Mouse (Mus musculus): ENCODE measurements around the gene Bcar3. TPM values are rescaled to one million over a fixed set of nuclear protein-coding genes. Genes with fewer than 3 reads are reported as not detected.

Gene Bcar3
- polyA plus RNA-seq, 1 experiment from 2014 or later: 4.4 TPM

- H3K27ac ChIP-seq (ENCODE audit: low read depth, low read length): peak overlapping the region; percentile 8; the same call in 1 of the 2 replicates
- no peaks in the 10 kb centered on the region for H3K9me3 ChIP-seq (ENCODE audit: control insufficient read depth, low read length)
- no peak overlapping the region for H3K4me2 ChIP-seq (ENCODE audit: low read depth, low read length)
- WGBS: 52% methylated on average over 12 of the region's 12 CpGs
- peaks cover 10% of the 10 kb centered on the region; the same call in 1 of the 2 replicates for H3K4me1 ChIP-seq (ENCODE audit: control insufficient read depth, insufficient read depth, low read length)
- H3K27me3 ChIP-seq (ENCODE audit: control insufficient read depth, insufficient read depth, low read length): no peaks in the 10 kb centered on the region
- no peak overlapping the region for H3K9ac ChIP-seq (replicated peaks; ENCODE audit: low read depth, low read length)
- H3K36me3 ChIP-seq (ENCODE audit: control insufficient read depth, insufficient read depth, low read length): no peaks in the 10 kb centered on the region
- H3K4me3 ChIP-seq (ENCODE audit: low read depth, low read length): no peak overlapping the region
- no peak for ATAC-seq (ENCODE audit: low read depth)
Measured at GRCm38 (mm10) chr3:122471017-122471721, 177.2 kb downstream of the Bcar3 start.

GRCm38 (mm10) chr3:122472412-122472811, 178.5 kb downstream of the Bcar3 start:
- ATAC-seq (ENCODE audit: low read depth): no peak

GRCm38 (mm10) chr3:122473523-122474034, 179.6 kb downstream of the Bcar3 start:
- ATAC-seq (ENCODE audit: low read depth): no peak
- H3K9me3 ChIP-seq (ENCODE audit: control insufficient read depth, low read length): no peaks in the 10 kb centered on the region
- H3K27ac ChIP-seq (ENCODE audit: low read depth, low read length): no peak overlapping the region
- H3K4me1 ChIP-seq (ENCODE audit: control insufficient read depth, insufficient read depth, low read length): peaks cover 18% of the 10 kb centered on the region; the same call in 1 of the 2 replicates
- no peak overlapping the region for H3K4me3 ChIP-seq (ENCODE audit: low read depth, low read length)
- no peak overlapping the region for H3K4me2 ChIP-seq (ENCODE audit: low read depth, low read length)
- H3K9ac ChIP-seq (replicated peaks; ENCODE audit: low read depth, low read length): no peak overlapping the region
- no peaks in the 10 kb centered on the region for H3K27me3 ChIP-seq (ENCODE audit: control insufficient read depth, insufficient read depth, low read length)
- no peaks in the 10 kb centered on the region for H3K36me3 ChIP-seq (ENCODE audit: control insufficient read depth, insufficient read depth, low read length)
- 86% methylated on average over 11 of the region's 11 CpGs for WGBS

More at GRCm38 (mm10) chr3:122472412-122472811, 178.5 kb downstream of the Bcar3 start:
- no peak overlapping the region for H3K9ac ChIP-seq (replicated peaks; ENCODE audit: low read depth, low read length)
- H3K4me2 ChIP-seq (ENCODE audit: low read depth, low read length): no peak overlapping the region
- peaks cover 18% of the 10 kb centered on the region; the same call in 1 of the 2 replicates for H3K4me1 ChIP-seq (ENCODE audit: control insufficient read depth, insufficient read depth, low read length)
- H3K36me3 ChIP-seq (ENCODE audit: control insufficient read depth, insufficient read depth, low read length): no peaks in the 10 kb centered on the region
- WGBS: 84% methylated on average over 11 of the region's 11 CpGs
- H3K27ac ChIP-seq (ENCODE audit: low read depth, low read length): no peak overlapping the region
- no peaks in the 10 kb centered on the region for H3K27me3 ChIP-seq (ENCODE audit: control insufficient read depth, insufficient read depth, low read length)
- H3K4me3 ChIP-seq (ENCODE audit: low read depth, low read length): no peak overlapping the region
- no peaks in the 10 kb centered on the region for H3K9me3 ChIP-seq (ENCODE audit: control insufficient read depth, low read length)

GRCm38 (mm10) chr3:122474067-122474466, 180.1 kb downstream of the Bcar3 start:
- Histone ChIP-seq H3K9me3 (ENCODE audit: control insufficient read depth, low read length) (no peaks in the 10 kb centered on the region), H3K27me3 (ENCODE audit: control insufficient read depth, insufficient read depth, low read length) (no peaks in the 10 kb centered on the region), H3K27ac (ENCODE audit: low read depth, low read length) (no peak overlapping the region), H3K4me3 (ENCODE audit: low read depth, low read length) (no peak overlapping the region), H3K9ac (replicated peaks; ENCODE audit: low read depth, low read length) (no peak overlapping the region), H3K36me3 (ENCODE audit: control insufficient read depth, insufficient read depth, low read length) (no peaks in the 10 kb centered on the region), H3K4me1 (ENCODE audit: control insufficient read depth, insufficient read depth, low read length) (peaks cover 18% of the 10 kb centered on the region; the same call in 1 of the 2 replicates), H3K4me2 (ENCODE audit: low read depth, low read length) (no peak overlapping the region)
- no peak for ATAC-seq (ENCODE audit: low read depth)
- WGBS: 50% methylated on average over 5 of the region's 5 CpGs

GRCm38 (mm10) chr3:122474796-122475195, 180.9 kb downstream of the Bcar3 start:
- H3K4me3 ChIP-seq (ENCODE audit: low read depth, low read length): no peak overlapping the region
- H3K4me1 ChIP-seq (ENCODE audit: control insufficient read depth, insufficient read depth, low read length): peaks cover 18% of the 10 kb centered on the region; the same call in 1 of the 2 replicates
- ATAC-seq (ENCODE audit: low read depth): no peak
- H3K9me3 ChIP-seq (ENCODE audit: control insufficient read depth, low read length): no peaks in the 10 kb centered on the region
- no peak overlapping the region for H3K9ac ChIP-seq (replicated peaks; ENCODE audit: low read depth, low read length)
- H3K36me3 ChIP-seq (ENCODE audit: control insufficient read depth, insufficient read depth, low read length): no peaks in the 10 kb centered on the region
- 78% methylated on average over 4 of the region's 4 CpGs for WGBS
- no peak overlapping the region for H3K27ac ChIP-seq (ENCODE audit: low read depth, low read length)
- no peak overlapping the region for H3K4me2 ChIP-seq (ENCODE audit: low read depth, low read length)
- H3K27me3 ChIP-seq (ENCODE audit: control insufficient read depth, insufficient read depth, low read length): no peaks in the 10 kb centered on the region

- H3K27me3 ChIP-seq (ENCODE audit: control insufficient read depth, insufficient read depth, low read length): no peaks in the 10 kb centered on the region
- WGBS: 26% methylated on average over 1 of the region's 1 CpGs
- 0 out of 2 replicates have a peak overlapping the region, but pooled peaks have one; percentile 35 for H3K27ac ChIP-seq (ENCODE audit: low read depth, low read length)
- no peak overlapping the region for H3K9ac ChIP-seq (replicated peaks; ENCODE audit: low read depth, low read length)
- peaks cover 26% of the 10 kb centered on the region; the same call in 1 of the 2 replicates for H3K4me1 ChIP-seq (ENCODE audit: control insufficient read depth, insufficient read depth, low read length)
- peak; percentile 54; the same call in 1 of the 2 replicates for ATAC-seq (ENCODE audit: low read depth)
- no peak overlapping the region for H3K4me3 ChIP-seq (ENCODE audit: low read depth, low read length)
- no peaks in the 10 kb centered on the region for H3K9me3 ChIP-seq (ENCODE audit: control insufficient read depth, low read length)
- H3K4me2 ChIP-seq (ENCODE audit: low read depth, low read length): no peak overlapping the region
- no peaks in the 10 kb centered on the region for H3K36me3 ChIP-seq (ENCODE audit: control insufficient read depth, insufficient read depth, low read length)
Measured at GRCm38 (mm10) chr3:122475735-122476134, 181.8 kb downstream of the Bcar3 start.

- 57% methylated on average over 3 of the region's 3 CpGs for WGBS
- Histone ChIP-seq H3K4me1 (ENCODE audit: control insufficient read depth, insufficient read depth, low read length) (peaks cover 28% of the 10 kb centered on the region; the same call in 1 of the 2 replicates), H3K4me2 (ENCODE audit: low read depth, low read length) (no peak overlapping the region), H3K9me3 (ENCODE audit: control insufficient read depth, low read length) (no peaks in the 10 kb centered on the region), H3K4me3 (ENCODE audit: low read depth, low read length) (no peak overlapping the region), H3K27ac (ENCODE audit: low read depth, low read length) (peak overlapping the region; percentile 30; the same call in 1 of the 2 replicates), H3K36me3 (ENCODE audit: control insufficient read depth, insufficient read depth, low read length) (no peaks in the 10 kb centered on the region), H3K27me3 (ENCODE audit: control insufficient read depth, insufficient read depth, low read length) (no peaks in the 10 kb centered on the region), H3K9ac (replicated peaks; ENCODE audit: low read depth, low read length) (no peak overlapping the region)
- 0 out of 2 replicates have a peak, but pooled peaks have one; percentile 6 for ATAC-seq (ENCODE audit: low read depth)
Measured at GRCm38 (mm10) chr3:122476656-122477055, 182.7 kb downstream of the Bcar3 start.

GRCm38 (mm10) chr3:122477541-122477940, 183.6 kb downstream of the Bcar3 start:
- H3K4me2 ChIP-seq (ENCODE audit: low read depth, low read length): no peak overlapping the region
- H3K9ac ChIP-seq (replicated peaks; ENCODE audit: low read depth, low read length): no peak overlapping the region
- 63% methylated on average over 8 of the region's 8 CpGs for WGBS
- no peaks in the 10 kb centered on the region for H3K27me3 ChIP-seq (ENCODE audit: control insufficient read depth, insufficient read depth, low read length)
- H3K9me3 ChIP-seq (ENCODE audit: control insufficient read depth, low read length): no peaks in the 10 kb centered on the region
- no peak overlapping the region for H3K4me3 ChIP-seq (ENCODE audit: low read depth, low read length)
- no peak overlapping the region for H3K27ac ChIP-seq (ENCODE audit: low read depth, low read length)
- no peaks in the 10 kb centered on the region for H3K36me3 ChIP-seq (ENCODE audit: control insufficient read depth, insufficient read depth, low read length)
- no peak for ATAC-seq (ENCODE audit: low read depth)
- peaks cover 28% of the 10 kb centered on the region; the same call in 1 of the 2 replicates for H3K4me1 ChIP-seq (ENCODE audit: control insufficient read depth, insufficient read depth, low read length)

- no peaks in the 10 kb centered on the region for H3K36me3 ChIP-seq (ENCODE audit: control insufficient read depth, insufficient read depth, low read length)
- no peak overlapping the region for H3K4me3 ChIP-seq (ENCODE audit: low read depth, low read length)
- WGBS: 76% methylated on average over 3 of the region's 3 CpGs
- peaks cover 38% of the 10 kb centered on the region for H3K4me1 ChIP-seq (ENCODE audit: control insufficient read depth, insufficient read depth, low read length)
- no peaks in the 10 kb centered on the region for H3K27me3 ChIP-seq (ENCODE audit: control insufficient read depth, insufficient read depth, low read length)
- no peak overlapping the region for H3K4me2 ChIP-seq (ENCODE audit: low read depth, low read length)
- H3K9ac ChIP-seq (replicated peaks; ENCODE audit: low read depth, low read length): no peak overlapping the region
- no peak overlapping the region for H3K27ac ChIP-seq (ENCODE audit: low read depth, low read length)
- H3K9me3 ChIP-seq (ENCODE audit: control insufficient read depth, low read length): no peaks in the 10 kb centered on the region
- no peak for ATAC-seq (ENCODE audit: low read depth)
Measured at GRCm38 (mm10) chr3:122478735-122479134, 184.8 kb downstream of the Bcar3 start.
